Mouse (Mus musculus): ENCODE results near the gene Memo1. TPM values are rescaled to one million over a fixed set of nuclear protein-coding genes. Genes with fewer than 3 reads are reported as not detected.

Gene Memo1
- total and polyA plus RNA-seq, 3 experiments, result 63.1 to 75.3 TPM; not detected in 1

DNA sequence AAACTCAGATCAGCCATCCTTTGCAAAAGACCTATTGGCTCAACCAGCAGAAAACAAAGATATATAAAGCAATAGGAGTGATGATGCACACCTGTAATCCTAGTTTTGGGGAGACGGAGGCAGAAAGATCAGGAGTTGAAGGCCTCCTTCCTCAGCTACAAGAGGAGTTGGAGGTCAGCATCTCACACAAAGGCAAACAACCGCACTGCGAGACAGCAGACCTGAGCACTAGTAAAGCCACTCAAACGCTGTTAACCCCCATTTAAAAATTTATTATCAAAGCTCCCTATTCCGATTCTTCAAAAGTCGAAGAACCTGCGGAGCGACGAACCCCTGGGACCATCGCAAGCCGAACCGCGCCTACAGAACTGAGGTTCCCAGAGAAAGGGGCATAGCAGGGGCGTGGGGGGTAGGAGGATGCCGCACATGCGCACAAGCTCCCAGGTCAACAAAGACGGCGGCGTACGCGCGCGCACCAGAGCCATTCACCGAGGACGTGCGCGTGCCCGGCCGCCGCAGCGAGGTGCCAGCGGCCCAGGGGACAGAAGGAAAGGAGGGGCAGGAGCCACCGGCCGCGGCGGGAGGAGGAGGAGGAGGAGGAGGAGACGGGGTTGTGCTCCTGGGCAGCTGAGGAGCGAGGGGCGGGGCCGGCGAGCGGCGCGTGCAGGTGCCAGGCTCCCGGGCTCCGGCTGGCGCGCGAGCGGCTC, 43.1 kb upstream of the Memo1 start (continued):
- TF ChIP-seq TBP (IDR thresholded peaks at IDR 0.05; ENCODE audit: low read depth, low read length) (no peak), NELFE (IDR thresholded peaks at IDR 0.05; ENCODE audit: low read depth, low read length) (peak; percentile 52; the same call in 1 of the 2 replicates), ZMIZ1 (IDR thresholded peaks at IDR 0.05; ENCODE audit: low read depth, low read length) (no peak), ZNF384 (IDR thresholded peaks at IDR 0.05; ENCODE audit: low read depth, low read length) (no peak), ELF1 (IDR thresholded peaks at IDR 0.05; ENCODE audit: low read depth, low read length) (0 out of 2 replicates have a peak, but pooled peaks have one; percentile 30), GATA1 (IDR thresholded peaks at IDR 0.05; ENCODE audit: low read depth, low read length) (no peak), ZC3H11A (IDR thresholded peaks at IDR 0.05; ENCODE audit: low read depth, low read length) (no peak), POLR2AphosphoS2 (IDR thresholded peaks at IDR 0.05; ENCODE audit: low read length) (0 out of 2 replicates have a peak, but pooled peaks have one; percentile 34), CTCF (IDR thresholded peaks at IDR 0.05 in 2 of 3, conservative IDR thresholded peaks at IDR 0.05 in 1 of 3; ENCODE audit: control insufficient read depth in 1 of 3, insufficient read depth in 1 of 3, low read depth in 2 of 3, low read length in 3 of 3, poor library complexity in 1 of 3, severe bottlenecking in 1 of 3) (no peak), USF1 (IDR thresholded peaks at IDR 0.05; ENCODE audit: low read depth, low read length) (no peak), MAFK (IDR thresholded peaks at IDR 0.05; ENCODE audit: borderline replicate concordance, low read depth, low read length) (no peak), JUND (IDR thresholded peaks at IDR 0.05; ENCODE audit: low read depth, low read length) (no peak), BHLHE40 (IDR thresholded peaks at IDR 0.05; ENCODE audit: borderline replicate concordance, low read depth, low read length) (no peak), ETS1 (IDR thresholded peaks at IDR 0.05; ENCODE audit: low read depth, low read length) (no peak), ZKSCAN1 (IDR thresholded peaks at IDR 0.05; ENCODE audit: low read depth, low read length) (no peak), MYC (IDR thresholded peaks at IDR 0.05; ENCODE audit: low read depth, low read length) (no peak; the same call in 1 of the 2 replicates), MAZ (IDR thresholded peaks at IDR 0.05; ENCODE audit: low read depth, low read length) (peak; percentile 60; the same call in 1 of the 2 replicates), UBTF (IDR thresholded peaks at IDR 0.05; ENCODE audit: borderline replicate concordance, insufficient read depth, low read depth, low read length) (no peak), MXI1 (IDR thresholded peaks at IDR 0.05; ENCODE audit: low read depth, low read length) (peak; percentile 25; the same call in 1 of the 2 replicates), MEF2A (IDR thresholded peaks at IDR 0.05; ENCODE audit: extremely low read depth, insufficient replicate concordance, low read depth, low read length, poor library complexity, severe bottlenecking) (no peak), KAT2A (conservative IDR thresholded peaks at IDR 0.05; ENCODE audit: low read depth, low read length) (no peak; the same call in 1 of the 2 replicates)

GRCm38 (mm10) chr17:74331049-74331676, 35.8 kb upstream of the Memo1 start:
- H3K79me2 ChIP-seq (ENCODE audit: control insufficient read depth, insufficient read depth, low read length, poor library complexity), result no peaks in the 10 kb centered on the region
- H3K9me3 ChIP-seq (replicated peaks; ENCODE audit: insufficient read depth, low read length), result no peaks in the 10 kb centered on the region
- H3K9ac ChIP-seq (ENCODE audit: control insufficient read depth, low read depth, low read length, poor library complexity, severe bottlenecking), result no peak overlapping the region
- TF ChIP-seq HCFC1 (IDR thresholded peaks at IDR 0.05; ENCODE audit: low read depth, low read length) (no peak), POLR2AphosphoS5 (IDR thresholded peaks at IDR 0.05; ENCODE audit: borderline replicate concordance, low read depth, low read length) (no peak), TCF12 (IDR thresholded peaks at IDR 0.05; ENCODE audit: low read depth, low read length) (no peak), RCOR1 (IDR thresholded peaks at IDR 0.05; ENCODE audit: low read depth, low read length) (no peak), CHD1 (IDR thresholded peaks at IDR 0.05; ENCODE audit: low read depth, low read length) (no peak), GABPA (IDR thresholded peaks at IDR 0.05; ENCODE audit: low read depth, low read length) (no peak), ETS1 (IDR thresholded peaks at IDR 0.05; ENCODE audit: low read depth, low read length) (no peak), GATA1 (IDR thresholded peaks at IDR 0.05; ENCODE audit: low read depth, low read length) (no peak), ZKSCAN1 (IDR thresholded peaks at IDR 0.05; ENCODE audit: low read depth, low read length) (no peak), ELF1 (IDR thresholded peaks at IDR 0.05; ENCODE audit: low read depth, low read length) (no peak), KAT2A (conservative IDR thresholded peaks at IDR 0.05; ENCODE audit: low read depth, low read length) (no peak), EP300 (IDR thresholded peaks at IDR 0.05; ENCODE audit: low read depth in 1 of 2, low read length in 2 of 2) (no peak)
- no peak for DNase-seq (ENCODE audit: low read depth, low spot score)
- H3K27me3 ChIP-seq (ENCODE audit: control insufficient read depth in 1 of 2, insufficient read depth in 2 of 2, low read length in 2 of 2), result no peaks in the 10 kb centered on the region; a peak in 1 of 4 replicates
- H3K27ac ChIP-seq (ENCODE audit: control insufficient read depth, low read depth, low read length), result no peak overlapping the region
- peaks cover 0 to 4% of the 10 kb centered on the region in 2 experiments; a peak in 1 of 4 replicates for H3K4me1 ChIP-seq (ENCODE audit: control insufficient read depth in 1 of 2, insufficient read depth in 2 of 2, low read length in 2 of 2)
- H3K36me3 ChIP-seq (ENCODE audit: control insufficient read depth in 1 of 2, insufficient read depth in 2 of 2, low read length in 2 of 2), result no peaks in the 10 kb centered on the region; a peak in 1 of 4 replicates
- H3K4me3 ChIP-seq (ENCODE audit: control insufficient read depth in 1 of 2, insufficient read depth in 1 of 2, low read depth in 2 of 2, low read length in 2 of 2), result no peak overlapping the region
